Mouse (Mus musculus) heart, postnatal 0 days (tissue): ENCODE data around the gene Sf3a1.

Experiments
- CTCF ChIP-seq: IDR thresholded peaks from 2 replicates; pipeline ENCODE4 v1.5.1; 2016; ENCODE audit warnings: antibody characterized with exemption, control low read depth, low read depth
- EP300 ChIP-seq: IDR thresholded peaks from 2 replicates; pipeline ENCODE4 v1.6.1; 2016; ENCODE audit warnings: antibody characterized with exemption, low read depth

GRCm38 (mm10) chr11:4112861-4113260 lies 47.3 kb upstream of the Sf3a1 start:
- TF ChIP-seq CTCF (no peak), EP300 (no peak)
